Mouse (Mus musculus) ES-Bruce4 (cell line): Measurements from ENCODE around the gene Zfp423. TPM values are rescaled to one million over a fixed set of nuclear protein-coding genes. Genes with fewer than 3 reads are reported as not detected.

Experiments used
- H3K27ac ChIP-seq: 2 replicates; pipeline ENCODE4 v1.5.1; 2012; ENCODE audit warnings: low read length, inconsistent platforms; ENCODE audit not compliant: insufficient read depth
- H3K27me3 ChIP-seq: 2 replicates; pipeline ENCODE4 v1.6.1; 2012; ENCODE audit warnings: mild to moderate bottlenecking, low read length, inconsistent platforms; ENCODE audit not compliant: control insufficient read depth, poor library complexity, insufficient read depth, severe bottlenecking
- H3K36me3 ChIP-seq: 2 replicates; pipeline ENCODE4 v1.6.1; 2012; ENCODE audit warnings: inconsistent platforms, mild to moderate bottlenecking, low read length, moderate library complexity; ENCODE audit not compliant: control insufficient read depth, poor library complexity, insufficient read depth, severe bottlenecking
- H3K4me1 ChIP-seq: one replicate; pipeline ENCODE4 v1.8.1; 2011; ENCODE audit warnings: low read length; ENCODE audit not compliant: control insufficient read depth, insufficient read depth
- H3K4me3 ChIP-seq: 2 replicates; pipeline ENCODE4 v1.5.1; 2011; ENCODE audit warnings: low read depth, mild to moderate bottlenecking, low read length
- H3K9ac ChIP-seq: 2 replicates; pipeline ENCODE4 v1.6.1; 2012; ENCODE audit warnings: low read depth, mild to moderate bottlenecking, inconsistent platforms; ENCODE audit not compliant: poor library complexity, severe bottlenecking
- H3K9me3 ChIP-seq: replicated peaks from 2 replicates; pipeline ENCODE4 v1.6.1; 2012; ENCODE audit warnings: mild to moderate bottlenecking, low read length, inconsistent platforms; ENCODE audit not compliant: control insufficient read depth, poor library complexity, insufficient read depth, severe bottlenecking
- CTCF ChIP-seq: IDR thresholded peaks from one replicate; pipeline ENCODE4 v1.8.1; 2011; ENCODE audit warnings: low read depth, low read length
- EP300 ChIP-seq: IDR thresholded peaks from 2 replicates; pipeline ENCODE4 v1.6.1; 2011; ENCODE audit warnings: low read depth, low read length; ENCODE audit not compliant: insufficient read depth
- POLR2A ChIP-seq: IDR thresholded peaks from one replicate; pipeline ENCODE4 v1.8.1; 2011; ENCODE audit warnings: low read length; ENCODE audit not compliant: insufficient read depth
- polyA plus RNA-seq: library from polyadenylated mRNA; stranded (reverse); fragments of >200 nt; gene quantifications from 2 replicates; pipeline ENCODE4 v1.2.4, GENCODE M21; 2011; ENCODE audit warnings: low read depth; ENCODE audit not compliant: missing spikeins, insufficient read depth, insufficient read length

Gene Zfp423
- polyA plus RNA-seq, 1 experiment, result 14.4 TPM

GRCm38 (mm10) chr8:87894287-87894686 lies 65.1 kb downstream of the Zfp423 start:
- Histone ChIP-seq H3K9ac (no peak overlapping the region), H3K4me1 (peaks cover 8% of the 10 kb centered on the region), H3K9me3 (no peaks in the 10 kb centered on the region), H3K4me3 (no peak overlapping the region), H3K36me3 (no peaks in the 10 kb centered on the region), H3K27ac (no peak overlapping the region; the same call in 1 of the 2 replicates), H3K27me3 (no peaks in the 10 kb centered on the region)
- TF ChIP-seq EP300, result no peak

- Histone ChIP-seq H3K27me3 (no peaks in the 10 kb centered on the region), H3K27ac (no peak overlapping the region), H3K4me1 (peaks cover 8% of the 10 kb centered on the region), H3K9me3 (no peaks in the 10 kb centered on the region), H3K36me3 (no peaks in the 10 kb centered on the region), H3K9ac (no peak overlapping the region), H3K4me3 (no peak overlapping the region)
- TF ChIP-seq CTCF (no peak), POLR2A (no peak), EP300 (no peak)
These were observed 65.8 kb downstream of the Zfp423 start for GRCm38 (mm10) chr8:87893547-87893946.

- Histone ChIP-seq H3K9me3 (no peaks in the 10 kb centered on the region), H3K27me3 (no peaks in the 10 kb centered on the region), H3K36me3 (no peaks in the 10 kb centered on the region), H3K9ac (no peak overlapping the region), H3K27ac (no peak overlapping the region), H3K4me1 (peaks cover 8% of the 10 kb centered on the region), H3K4me3 (no peak overlapping the region)
- TF ChIP-seq EP300 (no peak), POLR2A (no peak), CTCF (no peak)
These were observed 66.5 kb downstream of the Zfp423 start for GRCm38 (mm10) chr8:87892891-87893290.

GRCm38 (mm10) chr8:87891884-87892283 lies 67.5 kb downstream of the Zfp423 start:
- peaks cover 8% of the 10 kb centered on the region for H3K4me1 ChIP-seq
- H3K9me3 ChIP-seq, result no peaks in the 10 kb centered on the region
- H3K4me3 ChIP-seq, result no peak overlapping the region
- H3K27ac ChIP-seq, result no peak overlapping the region
- no peaks in the 10 kb centered on the region for H3K27me3 ChIP-seq
- no peaks in the 10 kb centered on the region for H3K36me3 ChIP-seq
- no peak for TF ChIP-seq EP300
- no peak for TF ChIP-seq CTCF
- TF ChIP-seq POLR2A, result no peak
- H3K9ac ChIP-seq, result no peak overlapping the region

- Histone ChIP-seq H3K4me1 (no peaks in the 10 kb centered on the region), H3K9ac (no peak overlapping the region), H3K4me3 (no peak overlapping the region), H3K9me3 (no peaks in the 10 kb centered on the region), H3K27ac (no peak overlapping the region), H3K36me3 (no peaks in the 10 kb centered on the region), H3K27me3 (no peaks in the 10 kb centered on the region)
- TF ChIP-seq POLR2A, result no peak
- no peak for TF ChIP-seq EP300
- no peak for TF ChIP-seq CTCF
These were observed 71.4 kb downstream of the Zfp423 start for GRCm38 (mm10) chr8:87887956-87888355.

DNA sequence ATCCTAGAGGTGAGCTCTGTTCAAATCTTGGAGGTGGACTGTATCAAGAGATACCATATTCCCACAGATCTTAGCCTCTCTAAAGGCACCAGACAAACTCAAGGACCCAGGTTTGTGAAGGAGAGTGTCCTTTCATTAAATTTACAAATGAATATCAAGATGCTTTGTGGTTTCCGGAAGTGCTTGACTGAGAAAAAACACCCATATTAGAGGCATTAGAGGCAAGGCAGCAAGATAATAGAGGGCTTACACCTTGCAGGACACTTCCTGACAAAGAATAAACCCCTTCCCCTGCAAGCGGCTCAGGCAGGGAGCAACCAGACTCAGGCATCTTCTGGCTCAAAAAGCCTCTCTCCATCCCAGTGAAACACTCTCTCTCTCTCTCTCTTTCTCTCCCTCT lies 78.3 kb downstream of the Zfp423 start:
- H3K27me3 ChIP-seq, result no peaks in the 10 kb centered on the region
- no peaks in the 10 kb centered on the region for H3K4me1 ChIP-seq
- no peak overlapping the region for H3K4me3 ChIP-seq
- H3K36me3 ChIP-seq, result no peaks in the 10 kb centered on the region
- H3K27ac ChIP-seq, result no peak overlapping the region
- no peaks in the 10 kb centered on the region for H3K9me3 ChIP-seq
- no peak for TF ChIP-seq POLR2A
- no peak for TF ChIP-seq CTCF
- TF ChIP-seq EP300, result no peak
- no peak overlapping the region for H3K9ac ChIP-seq
